Mouse (Mus musculus) lung, adult 2 months (tissue): ENCODE measurements at regions not wholly inside any gene's neighbourhood (a gene's known extent, or its start where the extent isn't known, plus 50 kb on each side); places are given as distances from the start of the nearest gene placed in this dataset.

ENCODE experiments used
- CTCF ChIP-seq: fragments of 200-500 bp; IDR thresholded peaks from 2 replicates; pipeline ENCODE4 v1.5.1; 2011; ENCODE audit warnings: mild to moderate bottlenecking, low read length, control low read depth; ENCODE audit not compliant: insufficient read depth
- POLR2A ChIP-seq: fragments of 200-500 bp; IDR thresholded peaks from 2 replicates; pipeline ENCODE4 v1.6.1; 2011; ENCODE audit warnings: low read depth, mild to moderate bottlenecking, control low read depth, low read length, borderline replicate concordance; ENCODE audit errors: extremely low read depth

GRCm38 (mm10) chr6:145302105-145302504 lies 52.1 kb upstream of the Kras start:
- no peak for TF ChIP-seq CTCF
- no peak for TF ChIP-seq POLR2A
